Mouse (Mus musculus) ES-E14 (cell line): ENCODE results near the gene Wbp2nl.

Experiments used
- HCFC1 ChIP-seq: IDR thresholded peaks from 2 replicates; pipeline ENCODE4 v1.6.1; 2012; ENCODE audit warnings: low read length, inconsistent platforms, borderline replicate concordance; ENCODE audit not compliant: insufficient read depth
- MAFK ChIP-seq: IDR thresholded peaks from 2 replicates; pipeline ENCODE4 v1.6.1; 2014; ENCODE audit warnings: mild to moderate bottlenecking, low read depth, low read length, inconsistent platforms; ENCODE audit not compliant: insufficient read depth

GRCm38 (mm10) chr15:82274927-82275901 lies 23.5 kb upstream of the Wbp2nl start:
- TF ChIP-seq HCFC1, result no peak
- no peak for TF ChIP-seq MAFK
